Mouse (Mus musculus) liver, embryonic 14.5 days (tissue): ENCODE results near the gene Jam2. TPM values are rescaled to one million over a fixed set of nuclear protein-coding genes. Genes with fewer than 3 reads are reported as not detected.
A peak's percentile ranks its signal among the peaks of the same experiment; 100 is the strongest.

Experiments
- ATAC-seq: fragments of 200-750 bp; cut with Nextera tagmentation; 2 replicates; pipeline ENCODE4 v1.8.0; 2017; ENCODE audit warnings: moderate number of reproducible peaks, mild to moderate bottlenecking, moderate library complexity; ENCODE audit not compliant: insufficient read depth
- DNase-seq, 3 experiments: peaks; one replicate each; pipeline ENCODE4 v3.0.0-alpha.2; 2012 to 2013; ENCODE audit warnings: low read depth in 3 of 3, low spot score in 3 of 3
- H3K27ac ChIP-seq: fragments of 300-500 bp; sonication (generic); 2 replicates; pipeline ENCODE4 v1.5.1; 2014; ENCODE audit warnings: moderate library complexity, mild to moderate bottlenecking, control low read depth, inconsistent platforms
- H3K27me3 ChIP-seq: fragments of 300-500 bp; sonication (generic); 2 replicates; pipeline ENCODE4 v1.6.1; 2014; ENCODE audit warnings: mild to moderate bottlenecking, low read length, moderate library complexity; ENCODE audit not compliant: control insufficient read depth, insufficient read depth
- H3K36me3 ChIP-seq: fragments of 300-500 bp; sonication (generic); replicated peaks from 2 replicates; pipeline ENCODE4 v1.6.1; 2014; ENCODE audit warnings: low read depth; ENCODE audit not compliant: control insufficient read depth, insufficient read depth
- H3K4me1 ChIP-seq, 2 experiments: fragments of 200-500 bp in 1 of 2; fragments of 300-500 bp in 1 of 2; sonication (generic) in 1 of 2; replicated peaks; 2 replicates each; pipeline ENCODE4 v1.6.1; 2012 to 2014; ENCODE audit warnings: antibody characterized with exemption in 1 of 2, inconsistent platforms in 1 of 2, low read length in 1 of 2; ENCODE audit not compliant: control insufficient read depth in 2 of 2, insufficient read depth in 2 of 2
- H3K4me2 ChIP-seq: fragments of 300-500 bp; sonication (generic); 2 replicates; pipeline ENCODE4 v1.6.1; 2014; ENCODE audit warnings: low read depth, mild to moderate bottlenecking, control low read depth, moderate library complexity
- H3K4me3 ChIP-seq, 2 experiments: fragments of 200-500 bp in 1 of 2; fragments of 300-500 bp in 1 of 2; sonication (generic) in 1 of 2; 2 replicates each; pipeline ENCODE4 v1.5.1; 2012 to 2014; ENCODE audit warnings: low read depth in 2 of 2, low read length in 2 of 2, mild to moderate bottlenecking in 2 of 2, control low read depth in 1 of 2, inconsistent platforms in 1 of 2, moderate library complexity in 1 of 2; ENCODE audit not compliant: insufficient read depth in 1 of 2
- H3K9ac ChIP-seq: fragments of 300-500 bp; sonication (generic); replicated peaks from 2 replicates; pipeline ENCODE4 v1.6.1; 2014; ENCODE audit warnings: mild to moderate bottlenecking, control low read depth, moderate library complexity
- H3K9me3 ChIP-seq: fragments of 300-500 bp; sonication (generic); 2 replicates; pipeline ENCODE4 v1.6.1; 2016; ENCODE audit warnings: low read length, mixed read lengths; ENCODE audit not compliant: control insufficient read depth
- CTCF ChIP-seq: IDR thresholded peaks from 2 replicates; pipeline ENCODE4 v1.5.1; 2016; ENCODE audit warnings: antibody characterized with exemption, low read depth, control low read depth
- EP300 ChIP-seq: IDR thresholded peaks from 2 replicates; pipeline ENCODE4 v1.6.1; 2016; ENCODE audit warnings: antibody characterized with exemption, low read depth
- WGBS: fragments of 180-500 bp; shearing (Covaris S2); extraction: QIAGEN DNeasy Blood & Tissue Kit; methylation state at CpG from one replicate; pipeline ENCODE4 v1.1.7; 2014; ENCODE audit not compliant: insufficient replicate concordance; 5-methylcytosine and 5-hydroxymethylcytosine counted together
- polyA plus RNA-seq, 2 experiments: library from polyadenylated mRNA; depleted of rRNA in 1 of 2; stranded (reverse) in 1 of 2; unstranded in 1 of 2; fragments of >200 nt; fragmentation: Nextera tagmentation in 1 of 2; extraction: Ambion mirVana in 1 of 2; gene quantifications; 2 replicates each; pipeline versions ENCODE4 v1.2.1 to v1.2.3; 2012 to 2014

Gene Jam2
- polyA plus RNA-seq, 2 experiments = 0.87 to 1.7 TPM

GRCm38 (mm10) chr16:84800038-84800437, 26.1 kb downstream of the Jam2 start:
- Histone ChIP-seq H3K4me2 (no peak overlapping the region), H3K27me3 (no peaks in the 10 kb centered on the region), H3K27ac (no peak overlapping the region), H3K4me1 (no peaks in the 10 kb centered on the region), H3K9me3 (no peaks in the 10 kb centered on the region), H3K36me3 (no peaks in the 10 kb centered on the region), H3K4me3 (no peak overlapping the region), H3K9ac (no peak overlapping the region)
- WGBS = 59% methylated on average over 1 of the region's 2 CpGs
- no peak for TF ChIP-seq EP300
- TF ChIP-seq CTCF = no peak
- DNase-seq = no peak
- no peak for ATAC-seq

- H3K4me1 ChIP-seq = no peaks in the 10 kb centered on the region; a peak in 1 of 4 replicates
- H3K27me3 ChIP-seq = no peaks in the 10 kb centered on the region
- DNase-seq = no peak
- TF ChIP-seq CTCF (no peak), EP300 (no peak)
- no peaks in the 10 kb centered on the region for H3K36me3 ChIP-seq
- H3K4me2 ChIP-seq = no peak overlapping the region
- no peak for ATAC-seq
- no peak overlapping the region for H3K9ac ChIP-seq
- H3K9me3 ChIP-seq = no peaks in the 10 kb centered on the region
- no peak overlapping the region for H3K4me3 ChIP-seq
- no peak overlapping the region for H3K27ac ChIP-seq
- WGBS = 38% methylated on average over 6 of the region's 6 CpGs
Observed at GRCm38 (mm10) chr16:84802217-84802616, 28.3 kb downstream of the Jam2 start.

- TF ChIP-seq EP300 = no peak
- 43% methylated on average over 5 of the region's 5 CpGs for WGBS
- no peak overlapping the region for H3K9ac ChIP-seq
- no peak overlapping the region for H3K27ac ChIP-seq
- H3K4me2 ChIP-seq = no peak overlapping the region
- H3K27me3 ChIP-seq = no peaks in the 10 kb centered on the region
- no peaks in the 10 kb centered on the region for H3K36me3 ChIP-seq
- ATAC-seq (no peak), DNase-seq (no peak)
- H3K4me3 ChIP-seq = no peak overlapping the region
- H3K4me1 ChIP-seq = peaks cover 0 to 2% of the 10 kb centered on the region in 2 experiments; a peak in 2 of 4 replicates
- H3K9me3 ChIP-seq = no peaks in the 10 kb centered on the region
Observed at GRCm38 (mm10) chr16:84804866-84805265, 30.9 kb downstream of the Jam2 start.

GRCm38 (mm10) chr16:84806175-84806574, 32.3 kb downstream of the Jam2 start:
- Histone ChIP-seq H3K27ac (no peak overlapping the region), H3K4me2 (no peak overlapping the region), H3K36me3 (no peaks in the 10 kb centered on the region), H3K9me3 (no peaks in the 10 kb centered on the region), H3K27me3 (no peaks in the 10 kb centered on the region), H3K9ac (no peak overlapping the region), H3K4me1 (peaks cover 0 to 2% of the 10 kb centered on the region in 2 experiments; a peak in 2 of 4 replicates), H3K4me3 (no peak overlapping the region)
- TF ChIP-seq EP300 (no peak), CTCF (no peak)
- ATAC-seq (peak; percentile 37; the same call in 1 of the 2 replicates), DNase-seq (peak in 2 of 3 experiments; percentile 4 to 10)
- WGBS = 71% methylated on average over 3 of the region's 3 CpGs

- no peak overlapping the region for H3K9ac ChIP-seq
- ATAC-seq (no peak), DNase-seq (no peak)
- H3K36me3 ChIP-seq = no peaks in the 10 kb centered on the region
- peaks cover 0 to 2% of the 10 kb centered on the region in 2 experiments; a peak in 2 of 4 replicates for H3K4me1 ChIP-seq
- no peaks in the 10 kb centered on the region for H3K9me3 ChIP-seq
- 73% methylated on average over 7 of the region's 7 CpGs for WGBS
- H3K4me2 ChIP-seq = no peak overlapping the region
- H3K27me3 ChIP-seq = no peaks in the 10 kb centered on the region
- H3K4me3 ChIP-seq = no peak overlapping the region
- TF ChIP-seq EP300 (no peak), CTCF (no peak)
- no peak overlapping the region for H3K27ac ChIP-seq
Observed at GRCm38 (mm10) chr16:84807874-84808273, 34.0 kb downstream of the Jam2 start.
